Mouse (Mus musculus) midbrain, embryonic 12.5 days (tissue): ENCODE results near the gene Ufm1. TPM values are rescaled to one million over a fixed set of nuclear protein-coding genes. Genes with fewer than 3 reads are reported as not detected.

ENCODE experiments used
- ATAC-seq: fragments of 200-750 bp; cut with Nextera tagmentation; 2 replicates; pipeline ENCODE4 v1.8.0; 2017; ENCODE audit warnings: low read depth, moderate TSS enrichment, moderate library complexity; ENCODE audit not compliant: low FRiP score
- H3K27ac ChIP-seq: fragments of 300-500 bp; sonication (generic); replicated peaks from 2 replicates; pipeline ENCODE4 v1.5.1; 2016; ENCODE audit warnings: mild to moderate bottlenecking
- H3K27me3 ChIP-seq: fragments of 300-500 bp; sonication (generic); 2 replicates; pipeline ENCODE4 v1.6.1; 2016; ENCODE audit warnings: mild to moderate bottlenecking
- H3K36me3 ChIP-seq: fragments of 300-500 bp; sonication (generic); 2 replicates; pipeline ENCODE4 v1.6.1; 2016
- H3K4me1 ChIP-seq: fragments of 300-500 bp; sonication (generic); 2 replicates; pipeline ENCODE4 v1.6.1; 2016
- H3K4me2 ChIP-seq: fragments of 300-500 bp; sonication (generic); replicated peaks from 2 replicates; pipeline ENCODE4 v1.6.1; 2016; ENCODE audit warnings: mild to moderate bottlenecking, moderate library complexity
- H3K4me3 ChIP-seq: fragments of 300-500 bp; sonication (generic); 2 replicates; pipeline ENCODE4 v1.5.1; 2016; ENCODE audit warnings: mild to moderate bottlenecking
- H3K9ac ChIP-seq: fragments of 300-500 bp; sonication (generic); replicated peaks from 2 replicates; pipeline ENCODE4 v1.6.1; 2016; ENCODE audit warnings: mild to moderate bottlenecking, moderate library complexity
- H3K9me3 ChIP-seq: fragments of 300-500 bp; sonication (generic); 2 replicates; pipeline ENCODE4 v1.6.1; 2016; ENCODE audit warnings: mild to moderate bottlenecking
- WGBS: fragments of 180-500 bp; shearing (Covaris S2); methylation state at CpG from one replicate; pipeline ENCODE4 v1.1.7; 2016; 5-methylcytosine and 5-hydroxymethylcytosine counted together
- polyA plus RNA-seq: library from polyadenylated mRNA; unstranded; fragments of >200 nt; fragmentation: Nextera tagmentation; extraction: Ambion mirVana; gene quantifications from 2 replicates; pipeline ENCODE4 v1.2.1, GENCODE M21; 2016

Gene Ufm1
- polyA plus RNA-seq, result 101 and 103 TPM in 2 replicates

DNA sequence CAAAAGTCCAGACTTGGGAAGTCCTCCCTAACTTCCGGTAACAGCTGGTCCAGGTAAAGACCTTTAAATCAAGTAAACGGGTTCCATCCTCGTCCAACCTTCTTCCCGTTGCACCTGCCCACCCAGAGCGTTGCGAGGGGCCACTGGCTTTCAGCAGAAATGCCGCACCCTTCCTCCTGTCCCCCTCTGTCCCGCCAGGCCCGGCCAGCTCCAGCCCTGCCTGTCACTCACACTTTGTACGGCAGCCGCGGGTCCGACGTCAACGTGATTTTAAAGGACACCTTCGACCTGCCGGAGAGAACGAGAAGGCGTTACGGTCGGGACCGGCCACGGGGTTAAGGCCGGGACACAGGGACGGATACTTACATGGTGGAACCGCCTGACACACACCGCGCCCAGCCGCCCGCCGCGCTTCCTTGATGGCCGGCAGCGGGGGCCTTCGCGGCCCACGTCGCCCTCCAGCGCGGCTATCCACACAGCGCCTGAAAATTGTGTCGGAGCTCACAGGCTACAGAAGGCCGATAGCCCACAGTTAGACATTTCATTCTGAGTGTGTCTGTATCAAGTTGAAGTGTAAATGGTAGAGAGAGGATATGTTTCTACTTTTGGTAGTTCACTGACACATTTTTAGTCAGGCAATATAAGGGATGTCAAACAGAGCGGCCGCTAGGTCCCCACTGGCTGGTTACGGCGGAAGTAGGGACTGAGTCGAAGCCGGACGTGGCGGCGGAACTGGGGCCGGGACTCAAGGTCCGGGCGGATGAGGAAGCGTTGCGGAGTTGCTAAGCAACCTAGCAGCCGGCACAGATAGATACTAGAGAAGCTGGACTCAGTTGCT lies at the start of gene Ufm1:
Gene Ufm1 (minus strand): TSS at position 448 of the 838 bp plus-strand sequence.
- H3K9me3 ChIP-seq, result no peaks in the 10 kb centered on the region
- H3K27me3 ChIP-seq, result no peaks in the 10 kb centered on the region
- peak within 1 kb of the TSS; percentile 73 for H3K4me2 ChIP-seq
- under 1% methylated on average over 58 of the region's 58 CpGs for WGBS
- H3K4me1 ChIP-seq, result peaks cover 9% of the 10 kb centered on the region
- H3K4me3 ChIP-seq, result peak within 1 kb of the TSS; percentile 93
- H3K27ac ChIP-seq, result peak within 1 kb of the TSS; percentile 32; the same call in 1 of the 2 replicates
- peaks cover 28% of the 10 kb centered on the region for H3K36me3 ChIP-seq
- H3K9ac ChIP-seq, result peak within 1 kb of the TSS; percentile 76
- ATAC-seq, result peak; percentile 98

DNA sequence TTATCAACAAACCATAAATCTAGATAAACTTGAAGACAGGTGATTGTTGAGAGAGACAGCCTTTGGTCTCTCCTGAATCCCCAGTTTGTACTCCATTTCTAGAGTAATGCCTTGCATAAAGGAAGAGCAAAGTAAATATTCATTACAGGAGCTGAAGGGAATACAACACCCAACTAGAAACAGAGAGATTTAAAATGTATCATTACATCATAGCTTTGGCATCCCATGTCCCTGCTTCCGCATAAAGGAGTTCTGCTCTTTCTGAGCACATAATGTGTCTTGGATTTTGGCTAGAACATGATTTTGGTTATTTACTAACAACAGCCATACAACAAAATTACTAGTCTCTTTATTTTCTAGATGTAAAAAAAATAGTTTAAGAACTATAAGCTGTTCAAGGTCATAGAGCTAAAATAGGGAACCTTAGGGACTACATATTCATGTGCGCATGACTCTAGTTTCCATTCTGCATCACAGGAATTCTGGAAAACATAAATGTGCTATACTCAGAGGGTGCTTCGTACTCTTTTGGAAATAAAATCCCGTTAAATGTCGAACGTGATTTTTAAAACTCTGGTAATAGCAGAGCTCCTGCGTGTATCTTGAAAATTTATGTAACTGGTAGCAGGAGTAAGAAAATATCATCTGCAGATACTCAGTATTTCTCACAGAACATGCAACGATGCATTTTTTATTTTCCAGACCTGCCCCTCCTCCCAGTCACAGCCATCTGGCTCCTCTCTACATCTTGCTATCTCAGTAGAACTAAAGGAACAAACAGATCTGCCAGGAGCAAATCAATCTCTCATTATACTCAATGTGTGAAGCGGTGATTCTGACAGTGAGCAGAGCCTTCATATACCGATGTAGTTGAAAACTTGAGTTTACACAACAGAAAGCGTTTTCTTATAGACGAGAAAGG lies 27.2 kb upstream of the Ufm1 start:
- no peak for ATAC-seq
- Histone ChIP-seq H3K4me1 (no peaks in the 10 kb centered on the region), H3K27ac (no peak overlapping the region), H3K27me3 (no peaks in the 10 kb centered on the region), H3K36me3 (no peaks in the 10 kb centered on the region), H3K4me3 (no peak overlapping the region), H3K9me3 (0 out of 2 replicates have a peak, but pooled peaks cover 4% of the 10 kb centered on the region), H3K4me2 (no peak overlapping the region), H3K9ac (no peak overlapping the region)
- WGBS, result 90% methylated on average over 12 of the region's 12 CpGs

DNA sequence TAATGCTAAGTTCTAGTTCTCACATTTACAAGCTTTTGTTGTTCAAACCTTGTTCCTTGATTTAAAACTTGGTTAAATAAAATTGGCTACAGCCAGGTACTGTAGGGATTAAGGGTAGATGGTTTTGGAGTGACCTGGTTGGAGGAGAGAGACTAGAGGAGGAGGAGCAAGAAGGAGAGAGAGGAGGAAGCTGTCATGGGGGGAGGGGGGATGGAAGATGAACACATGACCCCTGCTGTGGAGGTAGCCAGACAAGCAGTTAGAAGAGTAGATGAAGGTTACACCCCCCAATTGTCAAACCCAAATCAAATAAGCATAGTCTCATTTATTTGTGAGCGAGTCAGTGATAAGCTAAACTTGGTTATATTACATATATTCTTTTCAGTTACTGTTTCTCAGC lies 8.0 kb upstream of the Ufm1 start:
- Histone ChIP-seq H3K9me3 (no peaks in the 10 kb centered on the region), H3K4me3 (no peak overlapping the region), H3K36me3 (no peaks in the 10 kb centered on the region), H3K4me2 (no peak overlapping the region), H3K4me1 (peaks cover 7% of the 10 kb centered on the region; the same call in 1 of the 2 replicates), H3K27me3 (no peaks in the 10 kb centered on the region), H3K9ac (no peak overlapping the region), H3K27ac (no peak overlapping the region)
- WGBS, result 93% methylated on average over 1 of the region's 1 CpGs
- no peak for ATAC-seq

DNA sequence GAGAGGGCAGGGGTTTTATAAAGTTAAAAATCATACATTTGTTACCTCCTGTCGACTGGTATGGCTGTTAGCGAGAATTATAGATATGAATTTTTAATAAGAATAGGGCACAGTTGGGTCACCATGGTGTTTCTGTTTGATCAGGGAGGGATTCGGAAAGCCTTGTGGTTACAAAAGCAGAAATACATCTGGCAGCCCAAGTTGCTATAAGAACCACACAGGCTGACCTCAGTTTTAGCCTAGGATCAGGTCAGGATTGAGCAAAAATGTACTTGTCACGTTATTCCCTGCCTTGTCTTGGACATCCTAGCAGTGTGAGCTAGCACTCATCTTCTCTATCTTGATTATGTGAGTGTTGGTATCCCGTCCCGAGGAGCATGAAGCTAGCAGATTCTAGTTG lies 6.9 kb upstream of the Ufm1 start:
- no peaks in the 10 kb centered on the region for H3K27me3 ChIP-seq
- ATAC-seq, result no peak
- no peak overlapping the region for H3K27ac ChIP-seq
- H3K36me3 ChIP-seq, result no peaks in the 10 kb centered on the region
- no peak overlapping the region for H3K9ac ChIP-seq
- H3K4me1 ChIP-seq, result peaks cover 7% of the 10 kb centered on the region; the same call in 1 of the 2 replicates
- H3K9me3 ChIP-seq, result no peaks in the 10 kb centered on the region
- no peak overlapping the region for H3K4me3 ChIP-seq
- no peak overlapping the region for H3K4me2 ChIP-seq
- 81% methylated on average over 6 of the region's 6 CpGs for WGBS

DNA sequence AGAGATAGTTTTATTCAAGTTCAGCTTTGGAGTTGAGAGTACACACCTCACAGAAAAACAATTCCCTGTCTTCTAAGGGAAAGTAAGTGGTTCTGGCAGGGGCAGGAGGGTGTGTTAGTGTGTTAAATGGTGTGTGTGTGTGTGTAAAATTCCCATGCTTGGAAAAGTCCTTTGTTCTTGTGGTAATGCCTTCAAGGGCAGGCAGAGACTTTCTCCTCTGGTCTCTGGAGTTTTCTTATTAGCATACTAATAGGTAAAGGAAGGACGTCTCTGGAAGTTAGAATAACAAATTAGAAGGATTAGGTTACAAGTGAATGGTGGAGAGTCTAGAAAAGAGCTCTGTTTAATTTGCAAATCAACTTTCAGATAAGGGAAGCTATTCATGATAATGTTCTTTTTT lies 5.6 kb upstream of the Ufm1 start:
- H3K4me3 ChIP-seq, result no peak overlapping the region
- no peak overlapping the region for H3K4me2 ChIP-seq
- H3K9ac ChIP-seq, result no peak overlapping the region
- 0% methylated on average over 1 of the region's 1 CpGs for WGBS
- H3K27ac ChIP-seq, result peak overlapping the region; percentile 46
- H3K36me3 ChIP-seq, result no peaks in the 10 kb centered on the region
- peaks cover 10% of the 10 kb centered on the region; the same call in 1 of the 2 replicates for H3K4me1 ChIP-seq
- no peaks in the 10 kb centered on the region for H3K9me3 ChIP-seq
- peak; percentile 76 for ATAC-seq
- H3K27me3 ChIP-seq, result no peaks in the 10 kb centered on the region

DNA sequence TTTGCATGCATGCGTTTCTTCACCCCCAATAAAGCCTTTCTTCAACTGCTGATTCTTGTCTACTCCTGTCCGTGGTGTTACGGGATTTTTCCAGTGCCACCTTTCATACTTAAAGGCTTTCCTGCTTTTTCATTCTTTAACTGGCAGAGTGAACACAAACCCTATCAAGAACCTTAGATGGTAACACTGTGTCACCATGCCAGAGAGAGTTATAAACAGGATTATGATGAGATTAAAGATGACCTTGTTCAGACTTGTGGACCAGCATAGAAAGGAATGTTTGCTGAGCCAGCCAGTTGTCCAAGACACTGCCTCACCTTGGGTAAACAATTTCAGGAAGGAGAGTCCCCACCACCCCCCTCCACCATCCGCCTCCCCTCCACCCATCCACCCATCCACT lies 4.6 kb upstream of the Ufm1 start:
- no peak overlapping the region for H3K4me2 ChIP-seq
- no peak overlapping the region for H3K9ac ChIP-seq
- no peak overlapping the region for H3K4me3 ChIP-seq
- H3K4me1 ChIP-seq, result peaks cover 10% of the 10 kb centered on the region; the same call in 1 of the 2 replicates
- ATAC-seq, result no peak
- H3K27me3 ChIP-seq, result no peaks in the 10 kb centered on the region
- no peak overlapping the region for H3K27ac ChIP-seq
- no peaks in the 10 kb centered on the region for H3K9me3 ChIP-seq
- no peaks in the 10 kb centered on the region for H3K36me3 ChIP-seq
- WGBS, result 64% methylated on average over 4 of the region's 4 CpGs

DNA sequence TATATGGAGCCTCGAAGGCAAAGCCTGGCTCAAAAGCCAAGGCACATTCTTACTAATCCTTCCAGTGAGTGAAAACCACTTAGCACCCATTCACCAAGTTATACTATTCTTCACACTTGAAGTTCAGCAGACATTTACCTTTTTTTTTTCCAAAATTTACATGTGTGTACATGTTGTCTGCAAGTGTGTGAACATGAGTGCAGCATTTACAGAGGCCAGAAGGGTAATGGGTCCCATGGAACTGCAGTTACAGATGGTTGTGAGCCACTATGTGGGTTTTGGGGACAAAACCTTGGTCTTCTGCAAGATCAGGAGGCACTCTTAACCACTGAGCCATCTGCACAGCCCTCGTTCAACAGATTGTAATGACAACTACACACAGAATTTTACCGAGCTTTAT lies 8.8 kb downstream of the Ufm1 start:
- no peaks in the 10 kb centered on the region for H3K9me3 ChIP-seq
- no peak overlapping the region for H3K4me2 ChIP-seq
- H3K27me3 ChIP-seq, result no peaks in the 10 kb centered on the region
- no peaks in the 10 kb centered on the region for H3K4me1 ChIP-seq
- no peak for ATAC-seq
- H3K36me3 ChIP-seq, result peaks cover 29% of the 10 kb centered on the region
- H3K4me3 ChIP-seq, result no peak overlapping the region
- H3K27ac ChIP-seq, result no peak overlapping the region
- 94% methylated on average over 3 of the region's 3 CpGs for WGBS
- H3K9ac ChIP-seq, result no peak overlapping the region

DNA sequence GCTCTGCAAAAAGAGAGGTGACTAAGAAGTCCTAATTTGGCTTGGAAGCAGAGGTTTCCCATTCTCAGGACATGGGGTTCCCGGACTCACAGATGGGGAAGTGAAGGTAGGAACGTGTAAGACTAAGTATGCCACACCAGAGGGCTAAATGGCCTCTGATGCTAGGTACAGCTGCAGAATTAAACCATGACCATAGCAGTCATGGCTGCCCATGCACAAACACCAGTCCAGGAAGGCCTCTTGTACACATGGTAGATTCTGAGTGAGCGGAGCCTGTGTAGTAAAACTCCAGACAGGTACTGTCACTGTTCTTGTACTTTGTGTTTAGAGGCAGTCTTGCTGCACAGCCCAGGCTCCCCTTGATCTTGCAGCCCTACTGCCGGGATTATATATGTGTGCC lies 9.4 kb downstream of the Ufm1 start:
- Histone ChIP-seq H3K4me2 (no peak overlapping the region), H3K27ac (no peak overlapping the region), H3K36me3 (peaks cover 23% of the 10 kb centered on the region), H3K9ac (no peak overlapping the region), H3K9me3 (no peaks in the 10 kb centered on the region), H3K27me3 (no peaks in the 10 kb centered on the region), H3K4me1 (no peaks in the 10 kb centered on the region), H3K4me3 (no peak overlapping the region)
- WGBS, result 82% methylated on average over 4 of the region's 4 CpGs
- no peak for ATAC-seq

DNA sequence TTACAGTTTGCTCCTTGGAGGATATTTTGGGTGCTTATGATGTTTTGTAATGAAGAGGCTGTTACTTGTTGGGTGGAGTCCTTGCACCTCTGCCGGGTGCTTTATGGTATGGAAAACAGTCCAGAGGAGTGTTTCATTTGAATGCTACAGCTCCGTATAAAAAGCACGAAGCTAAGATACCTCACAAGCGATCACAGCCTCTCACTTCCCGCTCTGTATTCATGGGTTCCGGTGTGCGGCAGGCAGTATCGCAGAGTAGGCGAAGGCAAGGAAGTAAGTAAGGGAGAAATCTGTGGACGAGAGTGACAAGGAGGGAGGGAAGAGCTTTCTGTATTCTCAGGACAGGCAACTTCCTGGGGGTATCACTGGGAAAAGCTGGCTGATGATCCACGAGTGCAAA lies 15.4 kb downstream of the Ufm1 start:
- H3K36me3 ChIP-seq, result no peaks in the 10 kb centered on the region
- no peaks in the 10 kb centered on the region for H3K27me3 ChIP-seq
- no peaks in the 10 kb centered on the region for H3K9me3 ChIP-seq
- H3K4me1 ChIP-seq, result no peaks in the 10 kb centered on the region
- 87% methylated on average over 11 of the region's 11 CpGs for WGBS
- no peak overlapping the region for H3K4me3 ChIP-seq
- ATAC-seq, result no peak
- H3K9ac ChIP-seq, result no peak overlapping the region
- H3K27ac ChIP-seq, result no peak overlapping the region
- H3K4me2 ChIP-seq, result no peak overlapping the region

DNA sequence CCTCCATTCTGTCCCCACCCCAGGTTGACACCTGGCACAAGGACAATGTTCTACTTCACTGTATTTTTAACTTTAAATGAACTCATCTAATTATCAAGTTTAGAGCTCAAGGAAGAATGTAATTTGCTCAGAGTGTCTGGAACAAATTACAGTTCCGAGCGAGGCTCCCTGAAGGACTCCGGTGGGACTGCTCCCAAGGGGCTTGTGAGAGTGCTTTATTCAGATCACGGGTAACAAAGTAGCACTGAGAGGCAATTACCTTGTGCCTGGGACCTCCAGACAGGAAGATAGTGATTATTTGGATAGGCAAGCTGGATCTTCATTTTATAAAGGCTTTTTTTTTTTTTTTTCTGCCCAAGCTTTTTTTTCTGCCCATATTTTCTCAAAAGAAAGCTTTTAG lies 15.9 kb downstream of the Ufm1 start:
- Histone ChIP-seq H3K4me1 (no peaks in the 10 kb centered on the region), H3K27me3 (no peaks in the 10 kb centered on the region), H3K4me3 (no peak overlapping the region), H3K27ac (no peak overlapping the region), H3K9me3 (no peaks in the 10 kb centered on the region), H3K9ac (no peak overlapping the region), H3K4me2 (no peak overlapping the region), H3K36me3 (no peaks in the 10 kb centered on the region)
- ATAC-seq, result no peak
- WGBS, result 80% methylated on average over 4 of the region's 4 CpGs

DNA sequence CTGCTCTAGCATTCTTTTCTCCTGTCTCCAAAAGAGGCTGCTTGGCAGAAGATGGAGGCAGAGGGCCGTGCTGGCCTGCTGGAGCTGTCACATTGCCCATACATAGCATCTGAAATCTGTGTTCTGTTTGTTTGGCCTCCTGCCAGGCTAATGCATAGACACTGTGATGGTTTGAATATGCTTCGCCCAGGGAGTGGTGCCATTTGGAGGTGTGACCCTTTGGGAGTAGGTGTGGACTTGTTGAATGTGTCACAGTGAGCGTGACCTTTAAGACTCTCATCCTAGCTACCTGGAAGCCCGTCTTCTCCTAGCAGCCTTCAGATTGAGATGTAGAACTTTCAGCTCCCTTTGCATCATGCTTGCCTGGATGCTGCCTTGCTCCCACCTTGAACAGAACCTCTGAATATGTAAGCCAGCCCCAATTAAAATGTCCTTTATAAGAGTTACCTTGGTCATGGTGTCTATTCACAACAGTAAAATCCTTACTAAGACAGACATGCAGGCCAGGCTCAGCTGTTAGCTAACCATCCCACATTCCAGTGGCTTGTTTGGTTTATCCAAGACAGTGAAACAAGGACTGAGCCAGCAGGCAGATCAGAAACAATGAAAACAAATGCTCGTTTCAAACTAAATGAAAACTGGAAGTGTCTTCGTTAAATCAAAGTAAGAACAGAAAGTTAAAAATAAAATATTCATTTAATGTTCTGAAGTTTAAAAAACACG lies 17.3 kb downstream of the Ufm1 start:
- Histone ChIP-seq H3K9ac (no peak overlapping the region), H3K4me3 (no peak overlapping the region), H3K4me1 (no peaks in the 10 kb centered on the region), H3K27ac (no peak overlapping the region), H3K9me3 (no peaks in the 10 kb centered on the region), H3K27me3 (no peaks in the 10 kb centered on the region), H3K36me3 (no peaks in the 10 kb centered on the region), H3K4me2 (no peak overlapping the region)
- no peak for ATAC-seq
- 81% methylated on average over 7 of the region's 7 CpGs for WGBS
